ENCODE assay signal across 7 mouse cellular contexts in the genomic region with DNA sequence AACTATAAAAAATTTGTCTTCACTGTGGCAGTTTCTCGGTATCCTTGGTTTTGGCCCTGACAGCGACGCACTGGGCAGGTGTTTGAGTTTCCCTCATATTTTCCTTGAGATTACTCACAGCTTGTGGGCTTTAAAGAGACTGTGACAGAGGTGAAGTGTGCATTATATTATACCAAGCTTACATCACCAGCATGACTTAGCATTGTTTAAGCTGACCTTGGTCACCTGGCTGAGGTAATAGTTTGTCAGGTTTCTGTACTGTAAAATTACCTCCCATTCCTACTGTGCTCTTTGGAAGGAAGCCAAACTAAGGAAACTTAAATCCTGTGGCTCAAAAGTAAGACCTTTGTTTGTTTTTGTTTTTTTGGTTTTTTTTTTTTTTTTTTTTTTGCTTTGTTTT.
DNase-seq lines count a peak whose midpoint lies in the region; ATAC-seq and TF ChIP-seq lines count a peak whose summit lies in the region.

No protein-coding gene starts in this region.

- peak overlapping the region; percentile 53 for H3K4me2 ChIP-seq in lung, embryonic 15.5 days
- peak overlapping the region; percentile 55 for H3K4me2 ChIP-seq in forebrain, embryonic 15.5 days (replicated peaks)
- peak overlapping the region; percentile 68; the same call in 1 of the 2 replicates for H3K4me2 ChIP-seq in limb, embryonic 14.5 days (replicated peaks; ENCODE audit: low read depth, low read length, severe bottlenecking)

- TF ChIP-seq POLR2A in limb, embryonic 14.5 days (IDR thresholded peaks at IDR 0.05; ENCODE audit: borderline replicate concordance, extremely low read depth, insufficient read depth, insufficient read length): no peak

- DNase-seq in lung, postnatal 10 days: no peak
- DNase-seq in limb, embryonic 14.5 days (ENCODE audit: low spot score): peak; percentile 17
- peak; percentile 8 for DNase-seq in splenic B cell, adult 2 months (ENCODE audit: low read depth, low spot score)
- no peak for DNase-seq in right cerebral cortex, adult 18-20 months
- no peak for DNase-seq in testis, postnatal 10 days (ENCODE audit: low spot score)

- ATAC-seq in lung, embryonic 15.5 days (ENCODE audit: borderline replicate concordance, extremely low read depth, low FRiP score, low TSS enrichment): no peak
- no peak for ATAC-seq in forebrain, embryonic 15.5 days (replicated peaks)
- ATAC-seq in limb, embryonic 14.5 days (ENCODE audit: low FRiP score, low read depth): no peak

- H3K9ac ChIP-seq in lung, embryonic 15.5 days: no peak overlapping the region
- H3K9ac ChIP-seq in forebrain, embryonic 15.5 days (replicated peaks): no peak overlapping the region
- H3K9ac ChIP-seq in limb, embryonic 14.5 days (ENCODE audit: low read depth, low read length, severe bottlenecking): no peak overlapping the region

- peak overlapping the region; percentile 44; the same call in 1 of the 2 replicates for H3K4me3 ChIP-seq in lung, embryonic 15.5 days
- H3K4me3 ChIP-seq in forebrain, embryonic 15.5 days: no peak overlapping the region
- H3K4me3 ChIP-seq in limb, embryonic 14.5 days (replicated peaks; ENCODE audit: low read length): no peak overlapping the region

- H3K36me3 ChIP-seq in lung, embryonic 15.5 days: no peaks in the 10 kb centered on the region
- H3K36me3 ChIP-seq in forebrain, embryonic 15.5 days: peaks cover 13% of the 10 kb centered on the region; the same call in 1 of the 2 replicates
- peaks cover 21% of the 10 kb centered on the region for H3K36me3 ChIP-seq in limb, embryonic 14.5 days (ENCODE audit: control insufficient read depth, insufficient read depth, low read length)
- H3K36me3 ChIP-seq in splenic B cell, adult 2 months (ENCODE audit: control insufficient read depth, insufficient read depth, low read length, poor library complexity, severe bottlenecking): peaks cover 5% of the 10 kb centered on the region; the same call in 1 of the 2 replicates

- H3K27ac ChIP-seq in lung, embryonic 15.5 days: peak overlapping the region; percentile 96; the same call in 1 of the 2 replicates
- peak overlapping the region; percentile 90 for H3K27ac ChIP-seq in forebrain, embryonic 15.5 days (replicated peaks)
- H3K27ac ChIP-seq in limb, embryonic 14.5 days (replicated peaks; ENCODE audit: low read depth, low read length): no peak overlapping the region

- H3K4me1 ChIP-seq in lung, embryonic 15.5 days: peaks cover 22% of the 10 kb centered on the region
- peaks cover 44% of the 10 kb centered on the region for H3K4me1 ChIP-seq in forebrain, embryonic 15.5 days
- peaks cover 22% of the 10 kb centered on the region for H3K4me1 ChIP-seq in limb, embryonic 14.5 days (ENCODE audit: control insufficient read depth, insufficient read depth, low read length)

- H3K27me3 ChIP-seq in lung, embryonic 15.5 days: no peaks in the 10 kb centered on the region
- H3K27me3 ChIP-seq in forebrain, embryonic 15.5 days: no peaks in the 10 kb centered on the region
- no peaks in the 10 kb centered on the region for H3K27me3 ChIP-seq in limb, embryonic 14.5 days (ENCODE audit: control insufficient read depth, insufficient read depth, low read length)
- no peaks in the 10 kb centered on the region for H3K27me3 ChIP-seq in splenic B cell, adult 2 months (ENCODE audit: control insufficient read depth, insufficient read depth, low read length, poor library complexity, severe bottlenecking)

- H3K9me3 ChIP-seq in lung, embryonic 15.5 days: no peaks in the 10 kb centered on the region
- no peaks in the 10 kb centered on the region for H3K9me3 ChIP-seq in forebrain, embryonic 15.5 days
- no peaks in the 10 kb centered on the region for H3K9me3 ChIP-seq in limb, embryonic 14.5 days (ENCODE audit: control insufficient read depth, low read length)

- WGBS in lung, embryonic 15.5 days: 43% methylated on average over 3 of the region's 3 CpGs
- 34% methylated on average over 3 of the region's 3 CpGs for WGBS in forebrain, embryonic 15.5 days
- 45% methylated on average over 3 of the region's 3 CpGs for WGBS in limb, embryonic 14.5 days

Comparison
In these comparisons a context has a peak if more than half of its experiments do, and no peak if none do; other contexts are left out.
1. DNase-seq: peak in limb, embryonic 14.5 days (single experiment) and splenic B cell, adult 2 months (single experiment); none in lung, postnatal 10 days (single experiment), right cerebral cortex, adult 18-20 months (single experiment) and testis, postnatal 10 days (single experiment).
2. Peak in every context shown above with its lines, with median percentiles within 50 percentile points of each other: H3K4me2 ChIP-seq.